Comparison of ENCODE assay signal across 8 mouse cellular contexts in the genomic region with DNA sequence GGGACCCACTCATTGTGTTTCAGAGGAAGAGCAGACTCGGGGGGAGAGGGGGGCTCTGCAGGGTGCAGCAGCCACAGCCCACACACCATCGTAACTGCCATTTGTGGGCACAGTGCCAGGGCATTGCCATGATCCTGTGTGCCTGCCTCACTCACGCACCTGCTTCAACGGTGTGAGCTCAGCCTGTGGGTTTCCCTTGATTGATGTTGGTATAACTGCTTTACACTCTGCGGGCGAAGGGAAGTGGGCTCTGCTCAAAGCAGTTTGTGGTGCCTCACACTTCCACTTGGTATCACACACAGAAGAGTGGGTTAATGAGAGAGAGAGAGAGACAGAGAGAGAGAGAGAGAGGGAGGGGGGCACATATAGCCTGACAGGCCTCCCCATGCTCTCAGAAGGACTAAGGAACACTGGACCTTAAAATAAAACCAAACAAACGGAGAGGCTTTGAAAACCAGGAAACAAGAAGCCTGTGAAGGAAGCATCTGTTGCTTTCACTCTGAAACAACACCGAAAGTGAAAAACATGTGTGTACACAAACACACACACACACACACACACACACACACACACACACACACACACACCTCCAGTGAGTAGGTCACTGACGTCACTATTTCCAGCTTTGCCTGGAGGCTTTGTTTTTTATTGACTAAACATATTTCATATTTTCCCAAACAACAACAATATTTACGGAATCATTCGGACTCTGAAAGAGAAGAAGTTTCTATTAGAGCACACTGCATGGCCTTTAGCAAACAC.
DNase-seq lines count a peak whose midpoint lies in the region; ATAC-seq and TF ChIP-seq lines count a peak whose summit lies in the region.

No protein-coding gene starts in this region.

- H3K9me3 ChIP-seq in hindbrain, embryonic 13.5 days = no peaks in the 10 kb centered on the region
- no peaks in the 10 kb centered on the region for H3K9me3 ChIP-seq in hindbrain, embryonic 11.5 days (ENCODE audit: control insufficient read depth, low read length)
- peaks cover 2% of the 10 kb centered on the region; the same call in 1 of the 2 replicates for H3K9me3 ChIP-seq in liver, postnatal 0 days (ENCODE audit: low read length)

- peak overlapping the region; percentile 64 for H3K27ac ChIP-seq in hindbrain, embryonic 13.5 days
- H3K27ac ChIP-seq in hindbrain, embryonic 11.5 days (ENCODE audit: low read depth, low read length) = no peak overlapping the region
- peak overlapping the region; percentile 16; the same call in 1 of the 2 replicates for H3K27ac ChIP-seq in liver, postnatal 0 days (ENCODE audit: low read depth)

- no peak for DNase-seq in hindbrain, embryonic 11.5 days (ENCODE audit: low spot score)
- DNase-seq in B cell, adult 2 months = peak; percentile 68 to 69
- DNase-seq in liver, postnatal 0 days = peak; percentile 55
- DNase-seq in spleen, postnatal 4 days (ENCODE audit: low spot score in 2 of 2) = peak; percentile 28 to 71
- no peak for DNase-seq in layer of hippocampus, adult 9-10 months (ENCODE audit: low spot score)
- DNase-seq in cerebellum, adult 11 months = no peak

- no peaks in the 10 kb centered on the region for H3K36me3 ChIP-seq in hindbrain, embryonic 13.5 days
- H3K36me3 ChIP-seq in hindbrain, embryonic 11.5 days (ENCODE audit: control insufficient read depth, insufficient read depth, low read length) = no peaks in the 10 kb centered on the region
- no peaks in the 10 kb centered on the region for H3K36me3 ChIP-seq in liver, postnatal 0 days (replicated peaks; ENCODE audit: insufficient read depth, low read length)

- no peaks in the 10 kb centered on the region for H3K27me3 ChIP-seq in hindbrain, embryonic 13.5 days
- H3K27me3 ChIP-seq in hindbrain, embryonic 11.5 days (ENCODE audit: control insufficient read depth, insufficient read depth, low read length) = no peaks in the 10 kb centered on the region
- no peaks in the 10 kb centered on the region for H3K27me3 ChIP-seq in liver, postnatal 0 days (ENCODE audit: insufficient read depth, low read length)

- TF ChIP-seq EP300 in liver, postnatal 0 days (IDR thresholded peaks at IDR 0.05; ENCODE audit: low read depth) = no peak

- WGBS in hindbrain, embryonic 13.5 days = 63% methylated on average over 11 of the region's 11 CpGs
- WGBS in hindbrain, embryonic 11.5 days = 83% methylated on average over 11 of the region's 11 CpGs
- 45% methylated on average over 11 of the region's 11 CpGs for WGBS in liver, postnatal 0 days (ENCODE audit: insufficient replicate concordance)

- no peak for TF ChIP-seq CTCF in liver, postnatal 0 days (IDR thresholded peaks at IDR 0.05; ENCODE audit: low read depth)

- H3K4me2 ChIP-seq in hindbrain, embryonic 13.5 days = no peak overlapping the region
- no peak overlapping the region for H3K4me2 ChIP-seq in hindbrain, embryonic 11.5 days (replicated peaks; ENCODE audit: low read depth, low read length)
- no peak overlapping the region for H3K4me2 ChIP-seq in liver, postnatal 0 days (ENCODE audit: low read depth, low read length)

- no peak overlapping the region for H3K4me3 ChIP-seq in hindbrain, embryonic 13.5 days
- H3K4me3 ChIP-seq in hindbrain, embryonic 11.5 days (ENCODE audit: low read depth, low read length) = no peak overlapping the region
- no peak overlapping the region for H3K4me3 ChIP-seq in liver, postnatal 0 days (ENCODE audit: low read depth, low read length)

- peaks cover 20% of the 10 kb centered on the region for H3K4me1 ChIP-seq in hindbrain, embryonic 13.5 days (replicated peaks)
- no peaks in the 10 kb centered on the region for H3K4me1 ChIP-seq in hindbrain, embryonic 11.5 days (replicated peaks; ENCODE audit: control insufficient read depth, insufficient read depth, low read length)
- no peaks in the 10 kb centered on the region; the same call in 1 of the 2 replicates for H3K4me1 ChIP-seq in liver, postnatal 0 days (ENCODE audit: insufficient read depth)

- H3K9ac ChIP-seq in hindbrain, embryonic 13.5 days = no peak overlapping the region
- H3K9ac ChIP-seq in hindbrain, embryonic 11.5 days (ENCODE audit: low read depth, low read length) = no peak overlapping the region
- no peak overlapping the region for H3K9ac ChIP-seq in liver, postnatal 0 days (replicated peaks)

- ATAC-seq in hindbrain, embryonic 13.5 days (ENCODE audit: low FRiP score) = peak; percentile 72
- no peak for ATAC-seq in hindbrain, embryonic 11.5 days (ENCODE audit: low FRiP score)
- peak; percentile 92 for ATAC-seq in common myeloid progenitor, adult 5-6 weeks (replicated peaks; ENCODE audit: low read depth, poor library complexity, severe bottlenecking)
- ATAC-seq in liver, postnatal 0 days = peak; percentile 58

Comparison
In these comparisons a context has a peak if more than half of its experiments do, and no peak if none do; other contexts are left out.
1. DNase-seq: peak in B cell, adult 2 months (2 of 2), liver, postnatal 0 days (single experiment) and spleen, postnatal 4 days (2 of 2); none in hindbrain, embryonic 11.5 days (single experiment), layer of hippocampus, adult 9-10 months (single experiment) and cerebellum, adult 11 months (single experiment).